Mouse (Mus musculus): Measurements from ENCODE around the gene Rcc2.

Gene Rcc2

GRCm38 (mm10) chr4:140753366-140753765, 53.0 kb downstream of the Rcc2 start:
- DNase-seq (ENCODE audit: low read depth, low spot score), result no peak

GRCm38 (mm10) chr4:140755811-140756210, 55.5 kb downstream of the Rcc2 start:
- DNase-seq (ENCODE audit: low read depth, low spot score), result no peak

GRCm38 (mm10) chr4:140761601-140762000, 61.3 kb downstream of the Rcc2 start:
- DNase-seq (ENCODE audit: low read depth, low spot score), result no peak

DNA sequence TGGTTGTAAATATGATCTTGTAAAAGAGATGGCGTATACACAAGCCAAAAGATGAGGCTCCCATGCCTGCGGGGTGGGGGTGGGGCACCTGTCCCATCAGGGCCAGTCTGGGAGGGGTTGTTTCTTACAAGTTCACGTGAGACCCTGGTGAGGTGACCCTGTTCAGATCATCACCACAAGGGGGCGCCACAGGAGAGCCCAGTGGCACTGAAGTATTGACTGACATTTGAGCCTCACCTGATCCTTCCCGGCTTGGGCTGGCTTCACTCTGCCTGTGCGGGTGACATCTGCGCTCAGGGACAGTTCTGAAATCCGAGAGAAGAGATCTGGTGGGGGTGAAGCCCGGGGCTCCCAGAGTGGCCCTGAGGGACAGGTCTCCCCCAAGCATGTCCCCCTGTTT, 62.8 kb downstream of the Rcc2 start:
- DNase-seq (ENCODE audit: low read depth, low spot score), result peak; percentile 40

DNA sequence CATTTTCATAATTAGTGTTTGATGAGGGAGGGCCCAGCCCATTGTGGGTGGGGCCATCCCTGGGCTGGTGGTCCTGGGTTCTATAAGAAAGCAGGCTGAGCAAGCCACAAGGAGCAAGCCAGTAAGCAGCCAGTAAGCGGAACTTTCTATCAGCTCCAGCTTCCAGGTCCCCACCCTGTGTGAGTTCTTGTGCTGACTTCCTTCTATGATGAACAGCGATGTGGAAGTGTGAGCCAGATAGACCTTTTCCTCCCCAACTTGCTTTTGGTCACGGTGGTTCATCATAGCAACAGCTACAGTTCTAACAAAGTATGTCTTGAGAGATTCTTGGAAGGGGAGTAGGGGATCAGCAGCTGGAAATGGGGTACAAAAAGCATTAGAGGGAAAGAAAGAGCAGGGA, 65.6 kb downstream of the Rcc2 start:
- DNase-seq (ENCODE audit: low read depth, low spot score), result no peak

DNA sequence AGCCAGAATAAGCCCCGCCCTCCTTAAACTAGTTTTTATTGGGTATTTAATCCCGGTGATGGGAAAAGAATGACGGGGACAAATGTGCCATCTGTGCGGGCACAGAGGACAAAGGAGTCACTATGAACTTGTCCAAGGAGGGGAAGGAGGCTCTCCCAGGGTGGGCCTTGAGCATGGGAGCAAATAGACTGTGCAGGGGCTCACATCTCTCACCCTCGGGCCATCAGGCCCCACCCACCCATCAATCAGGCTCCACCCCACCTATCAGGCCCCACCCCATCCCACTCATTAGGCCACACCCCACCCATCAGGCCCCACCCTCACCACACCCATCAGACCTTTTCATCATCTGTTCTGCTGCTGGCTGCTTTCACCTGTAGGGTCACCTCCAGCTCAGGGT, 68.6 kb downstream of the Rcc2 start:
- no peak for DNase-seq (ENCODE audit: low read depth, low spot score)

DNA sequence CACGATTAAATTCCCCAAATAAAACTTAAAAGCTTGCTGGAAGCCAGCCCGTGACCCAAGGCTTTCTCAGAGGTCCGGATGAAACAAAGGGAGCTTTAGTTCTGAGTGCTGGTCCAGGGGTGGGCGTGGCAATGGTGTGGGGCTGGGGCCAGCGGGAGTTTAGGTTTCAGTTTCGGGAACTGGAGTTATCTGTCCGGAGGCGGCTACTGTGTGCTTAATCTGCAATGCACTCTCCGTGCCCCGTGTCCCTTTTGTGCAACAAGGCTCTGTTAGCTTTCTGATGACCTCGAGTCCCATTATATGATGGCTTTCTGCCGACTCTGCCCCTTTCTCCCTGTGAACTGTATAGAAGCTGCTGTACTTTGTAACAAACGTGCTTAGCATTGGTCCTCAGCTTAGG, 70.1 kb downstream of the Rcc2 start:
- no peak for DNase-seq (ENCODE audit: low read depth, low spot score)

DNA sequence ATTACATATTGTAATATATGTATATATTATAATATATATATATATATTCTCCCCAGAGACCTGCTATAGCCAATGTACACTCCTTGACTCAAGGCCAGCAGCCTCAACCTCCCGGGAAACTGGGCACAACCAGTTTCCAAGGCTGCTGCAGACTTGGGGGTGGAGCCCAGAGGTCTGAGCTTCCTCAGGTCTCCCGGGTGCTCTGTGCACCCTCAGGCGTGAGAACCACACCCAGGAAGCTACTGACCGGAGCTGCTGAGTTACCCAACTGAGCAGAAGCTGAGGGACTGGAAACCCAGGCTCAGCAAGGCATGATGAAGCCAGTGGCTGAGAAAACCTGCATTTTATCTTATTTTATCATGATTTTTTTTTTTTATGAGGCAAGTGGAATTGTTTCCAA, 70.8 kb downstream of the Rcc2 start:
- DNase-seq (ENCODE audit: low read depth, low spot score), result no peak

All from c-Kit-negative CD71-positive TER-119-positive erythroid progenitor cells, embryonic 14.5 days (primary cell).